Mouse (Mus musculus): ENCODE measurements around the gene Cry2. TPM values are rescaled to one million over a fixed set of nuclear protein-coding genes. Genes with fewer than 3 reads are reported as not detected.

Gene Cry2
- polyA plus RNA-seq, 1 experiment, result 2.1 TPM

GRCm38 (mm10) chr2:92387646-92388045 is 46.2 kb downstream of the Cry2 start:
- Histone ChIP-seq H3ac (ENCODE audit: control insufficient read depth, insufficient read length, low read depth) (no peak overlapping the region), H3K4me3 (ENCODE audit: insufficient read depth, poor library complexity, severe bottlenecking) (no peak overlapping the region), H3K79me3 (ENCODE audit: low read depth) (no peaks in the 10 kb centered on the region), H3K27me3 (ENCODE audit: control insufficient read depth, insufficient read depth, insufficient read length) (peaks cover 2% of the 10 kb centered on the region), H3K36me3 (ENCODE audit: control insufficient read depth, insufficient read depth) (peaks cover 6% of the 10 kb centered on the region), H3K79me2 (ENCODE audit: control insufficient read depth, insufficient read depth) (no peaks in the 10 kb centered on the region)
- TF ChIP-seq MAX (IDR thresholded peaks at IDR 0.05) (no peak), CTCF (IDR thresholded peaks at IDR 0.05; ENCODE audit: control insufficient read depth, insufficient read depth, insufficient read length) (no peak), USF1 (IDR thresholded peaks at IDR 0.05; ENCODE audit: low read depth) (no peak), CEBPB (IDR thresholded peaks at IDR 0.05; ENCODE audit: low read depth) (no peak), MYOD1 (IDR thresholded peaks at IDR 0.05; ENCODE audit: control insufficient read depth, insufficient read length, low read depth) (no peak), FOSL1 (IDR thresholded peaks at IDR 0.05; ENCODE audit: insufficient read depth, low read length, poor library complexity, severe bottlenecking) (no peak), MYOG (IDR thresholded peaks at IDR 0.05; ENCODE audit: control insufficient read depth, extremely low read depth, insufficient read length) (no peak)

GRCm38 (mm10) chr2:92386821-92387570 is 46.8 kb downstream of the Cry2 start:
- H3K79me2 ChIP-seq (ENCODE audit: control insufficient read depth, insufficient read depth), result no peaks in the 10 kb centered on the region
- no peaks in the 10 kb centered on the region for H3K79me3 ChIP-seq (ENCODE audit: low read depth)
- no peaks in the 10 kb centered on the region for H3K27me3 ChIP-seq (ENCODE audit: control insufficient read depth, insufficient read depth, insufficient read length)
- H3K4me3 ChIP-seq (ENCODE audit: insufficient read depth, poor library complexity, severe bottlenecking), result no peak overlapping the region
- H3ac ChIP-seq (ENCODE audit: control insufficient read depth, insufficient read length, low read depth), result no peak overlapping the region
- H3K36me3 ChIP-seq (ENCODE audit: control insufficient read depth, insufficient read depth), result peaks cover 6% of the 10 kb centered on the region
- no peak for TF ChIP-seq MYOD1 (IDR thresholded peaks at IDR 0.05; ENCODE audit: control insufficient read depth, insufficient read length, low read depth)
- TF ChIP-seq MYOG (IDR thresholded peaks at IDR 0.05; ENCODE audit: control insufficient read depth, extremely low read depth, insufficient read length), result no peak
- no peak for TF ChIP-seq FOSL1 (IDR thresholded peaks at IDR 0.05; ENCODE audit: insufficient read depth, low read length, poor library complexity, severe bottlenecking)
- no peak for TF ChIP-seq CEBPB (IDR thresholded peaks at IDR 0.05; ENCODE audit: low read depth)

GRCm38 (mm10) chr2:92385113-92386051 is 48.5 kb downstream of the Cry2 start:
- H3K36me3 ChIP-seq (ENCODE audit: control insufficient read depth, insufficient read depth), result peaks cover 6% of the 10 kb centered on the region
- H3K79me2 ChIP-seq (ENCODE audit: control insufficient read depth, insufficient read depth), result no peaks in the 10 kb centered on the region
- no peak overlapping the region for H3ac ChIP-seq (ENCODE audit: control insufficient read depth, insufficient read length, low read depth)
- no peak overlapping the region for H3K4me3 ChIP-seq (ENCODE audit: insufficient read depth, poor library complexity, severe bottlenecking)
- no peaks in the 10 kb centered on the region for H3K27me3 ChIP-seq (ENCODE audit: control insufficient read depth, insufficient read depth, insufficient read length)
- TF ChIP-seq MYOD1 (IDR thresholded peaks at IDR 0.05; ENCODE audit: control insufficient read depth, insufficient read length, low read depth), result no peak
- TF ChIP-seq USF1 (IDR thresholded peaks at IDR 0.05; ENCODE audit: low read depth), result no peak
- TF ChIP-seq CEBPB (IDR thresholded peaks at IDR 0.05; ENCODE audit: low read depth), result no peak
- TF ChIP-seq CTCF (IDR thresholded peaks at IDR 0.05; ENCODE audit: control insufficient read depth, insufficient read depth, insufficient read length), result no peak
- no peak for TF ChIP-seq MYOG (IDR thresholded peaks at IDR 0.05; ENCODE audit: control insufficient read depth, extremely low read depth, insufficient read length)
- TF ChIP-seq FOSL1 (IDR thresholded peaks at IDR 0.05; ENCODE audit: insufficient read depth, low read length, poor library complexity, severe bottlenecking), result no peak
- TF ChIP-seq MAX (IDR thresholded peaks at IDR 0.05), result no peak
- no peaks in the 10 kb centered on the region for H3K79me3 ChIP-seq (ENCODE audit: low read depth)

GRCm38 (mm10) chr2:92384101-92384500 is 49.7 kb downstream of the Cry2 start:
- no peak overlapping the region for H3ac ChIP-seq (ENCODE audit: control insufficient read depth, insufficient read length, low read depth)
- H3K36me3 ChIP-seq (ENCODE audit: control insufficient read depth, insufficient read depth), result peaks cover 15% of the 10 kb centered on the region
- TF ChIP-seq MYOD1 (IDR thresholded peaks at IDR 0.05; ENCODE audit: control insufficient read depth, insufficient read length, low read depth), result no peak
- TF ChIP-seq CEBPB (IDR thresholded peaks at IDR 0.05; ENCODE audit: low read depth), result no peak
- no peak for TF ChIP-seq MYOG (IDR thresholded peaks at IDR 0.05; ENCODE audit: control insufficient read depth, extremely low read depth, insufficient read length)
- TF ChIP-seq CTCF (IDR thresholded peaks at IDR 0.05; ENCODE audit: control insufficient read depth, insufficient read depth, insufficient read length), result no peak
- TF ChIP-seq MAX (IDR thresholded peaks at IDR 0.05), result no peak
- TF ChIP-seq USF1 (IDR thresholded peaks at IDR 0.05; ENCODE audit: low read depth), result no peak
- no peak for TF ChIP-seq FOSL1 (IDR thresholded peaks at IDR 0.05; ENCODE audit: insufficient read depth, low read length, poor library complexity, severe bottlenecking)
- no peaks in the 10 kb centered on the region for H3K79me3 ChIP-seq (ENCODE audit: low read depth)
- no peak overlapping the region for H3K4me3 ChIP-seq (ENCODE audit: insufficient read depth, poor library complexity, severe bottlenecking)
- H3K79me2 ChIP-seq (ENCODE audit: control insufficient read depth, insufficient read depth), result no peaks in the 10 kb centered on the region
- H3K27me3 ChIP-seq (ENCODE audit: control insufficient read depth, insufficient read depth, insufficient read length), result no peaks in the 10 kb centered on the region

GRCm38 (mm10) chr2:92382759-92383158 is 51.1 kb downstream of the Cry2 start:
- no peak overlapping the region for H3ac ChIP-seq (ENCODE audit: control insufficient read depth, insufficient read length, low read depth)
- no peaks in the 10 kb centered on the region for H3K79me3 ChIP-seq (ENCODE audit: low read depth)
- no peaks in the 10 kb centered on the region for H3K27me3 ChIP-seq (ENCODE audit: control insufficient read depth, insufficient read depth, insufficient read length)
- no peak overlapping the region for H3K4me3 ChIP-seq (ENCODE audit: insufficient read depth, poor library complexity, severe bottlenecking)
- TF ChIP-seq FOSL1 (IDR thresholded peaks at IDR 0.05; ENCODE audit: insufficient read depth, low read length, poor library complexity, severe bottlenecking) (no peak), MYOG (IDR thresholded peaks at IDR 0.05; ENCODE audit: control insufficient read depth, extremely low read depth, insufficient read length) (no peak), USF1 (IDR thresholded peaks at IDR 0.05; ENCODE audit: low read depth) (no peak), MYOD1 (IDR thresholded peaks at IDR 0.05; ENCODE audit: control insufficient read depth, insufficient read length, low read depth) (no peak), CTCF (IDR thresholded peaks at IDR 0.05; ENCODE audit: control insufficient read depth, insufficient read depth, insufficient read length) (no peak), MAX (IDR thresholded peaks at IDR 0.05) (no peak), CEBPB (IDR thresholded peaks at IDR 0.05; ENCODE audit: low read depth) (no peak)
- H3K36me3 ChIP-seq (ENCODE audit: control insufficient read depth, insufficient read depth), result peaks cover 26% of the 10 kb centered on the region
- no peaks in the 10 kb centered on the region for H3K79me2 ChIP-seq (ENCODE audit: control insufficient read depth, insufficient read depth)

Data from C2C12 (cell line).